Mouse (Mus musculus): ENCODE data around the gene Foxred1.

- no peak for TF ChIP-seq CTCF (IDR thresholded peaks at IDR 0.05; ENCODE audit: insufficient read depth, low read length)
- TF ChIP-seq POLR2A (IDR thresholded peaks at IDR 0.05; ENCODE audit: borderline replicate concordance, extremely low read depth, low read depth, low read length), result no peak
These were observed 17.8 kb downstream of the Foxred1 start for GRCm38 (mm10) chr9:35192983-35193542.
